Mouse (Mus musculus) cerebellum, adult 2 months (tissue): ENCODE results near the gene Slc12a8. TPM values are rescaled to one million over a fixed set of nuclear protein-coding genes. Genes with fewer than 3 reads are reported as not detected.

ENCODE experiments used
- DNase-seq, 2 experiments: peaks; one replicate each; pipeline ENCODE4 v3.0.0; 2021
- H3K27ac ChIP-seq: fragments of 200-500 bp; 2 replicates; pipeline ENCODE4 v1.5.1; 2012; ENCODE audit warnings: low read length, control low read depth, inconsistent platforms; ENCODE audit not compliant: insufficient read depth
- H3K27me3 ChIP-seq: fragments of 200-500 bp; 2 replicates; pipeline ENCODE4 v1.6.1; 2012; ENCODE audit warnings: inconsistent platforms, mild to moderate bottlenecking, low read length, moderate library complexity; ENCODE audit not compliant: control insufficient read depth, insufficient read depth
- H3K4me1 ChIP-seq: fragments of 200-500 bp; 2 replicates; pipeline ENCODE4 v1.6.1; 2011; ENCODE audit warnings: low read length; ENCODE audit not compliant: control insufficient read depth, insufficient read depth
- H3K4me3 ChIP-seq: fragments of 200-500 bp; replicated peaks from 2 replicates; pipeline ENCODE3; 2011; ENCODE audit warnings: mild to moderate bottlenecking, low read depth, low read length, control low read depth; ENCODE audit not compliant: insufficient read depth
- CTCF ChIP-seq: fragments of 200-500 bp; IDR thresholded peaks from 2 replicates; pipeline ENCODE4 v1.5.1; 2011; ENCODE audit warnings: low read depth, mild to moderate bottlenecking, control low read depth, low read length, moderate library complexity, borderline replicate concordance; ENCODE audit not compliant: insufficient read depth
- POLR2A ChIP-seq: fragments of 200-500 bp; IDR thresholded peaks from 2 replicates; pipeline ENCODE4 v1.6.1; 2011; ENCODE audit warnings: low read length, control low read depth, borderline replicate concordance; ENCODE audit not compliant: insufficient read depth
- WGBS: fragments of 180-500 bp; shearing (Covaris S2); methylation state at CpG from one replicate; pipeline ENCODE4 v1.1.7; 2018; 5-methylcytosine and 5-hydroxymethylcytosine counted together
- polyA plus RNA-seq: library from polyadenylated mRNA; depleted of rRNA; stranded (reverse); fragments of >200 nt; gene quantifications from 2 replicates; pipeline ENCODE4 v1.2.3, GENCODE M21; 2012

Gene Slc12a8
- polyA plus RNA-seq, 1 experiment: 4.9 TPM

- Histone ChIP-seq H3K27me3 (no peaks in the 10 kb centered on the region), H3K4me1 (peaks cover 9% of the 10 kb centered on the region; the same call in 1 of the 2 replicates), H3K4me3 (no peak overlapping the region), H3K27ac (no peak overlapping the region)
- TF ChIP-seq POLR2A (no peak), CTCF (no peak)
- no peak for DNase-seq
- 67% methylated on average over 10 of the region's 10 CpGs for WGBS
Observed at GRCm38 (mm10) chr16:33523571-33523970, 6.4 kb downstream of the Slc12a8 start.

DNA sequence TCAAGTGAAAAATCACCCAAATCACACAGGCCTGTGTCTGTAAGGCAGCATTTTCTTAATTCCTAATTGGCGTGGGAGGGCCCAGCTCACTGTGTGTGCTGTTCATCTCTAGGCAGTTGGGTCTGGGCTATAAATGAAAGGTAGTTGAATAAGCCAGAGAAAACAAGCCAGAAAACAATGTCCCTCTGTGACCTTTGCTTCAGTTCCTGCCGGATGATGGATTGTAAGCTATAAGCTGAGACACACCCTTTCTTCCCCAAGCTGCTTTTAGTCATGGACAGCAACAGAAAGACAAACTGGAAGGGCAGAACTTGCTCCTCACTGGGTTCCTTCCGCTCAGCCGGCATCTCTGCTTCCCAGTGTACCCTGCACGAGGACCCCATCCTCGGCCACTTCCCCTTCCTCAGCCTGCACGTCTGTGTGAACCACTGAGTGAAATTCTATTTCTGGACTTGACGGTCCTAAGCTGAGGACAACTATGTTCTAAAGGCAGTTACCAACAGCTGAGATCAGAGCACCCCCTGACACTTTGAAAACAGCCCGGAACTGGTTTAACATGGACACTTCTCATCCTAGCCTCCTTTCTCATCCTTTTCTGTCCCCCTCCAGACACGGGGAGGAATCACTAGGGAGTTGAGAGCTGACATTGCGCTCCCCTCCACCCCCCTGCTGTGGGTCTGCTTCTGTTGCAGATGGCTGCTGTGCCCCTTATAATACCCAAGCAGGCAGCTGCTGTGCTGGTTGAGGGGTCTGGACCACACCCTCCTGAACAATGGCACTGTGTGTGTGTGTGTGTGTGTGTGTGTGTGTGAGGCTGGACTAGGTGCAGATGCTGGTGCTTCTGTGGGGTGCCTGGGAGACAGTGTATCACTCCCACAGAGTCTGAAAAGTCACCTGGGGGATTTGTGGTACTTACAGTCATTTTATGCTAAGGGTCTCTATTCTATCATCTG is 12.7 kb downstream of the Slc12a8 start:
- no peaks in the 10 kb centered on the region; the same call in 1 of the 2 replicates for H3K4me1 ChIP-seq
- no peak for DNase-seq
- no peak for TF ChIP-seq POLR2A
- no peak for TF ChIP-seq CTCF
- no peak overlapping the region for H3K4me3 ChIP-seq
- WGBS: 64% methylated on average over 11 of the region's 11 CpGs
- no peaks in the 10 kb centered on the region for H3K27me3 ChIP-seq
- H3K27ac ChIP-seq: no peak overlapping the region

DNA sequence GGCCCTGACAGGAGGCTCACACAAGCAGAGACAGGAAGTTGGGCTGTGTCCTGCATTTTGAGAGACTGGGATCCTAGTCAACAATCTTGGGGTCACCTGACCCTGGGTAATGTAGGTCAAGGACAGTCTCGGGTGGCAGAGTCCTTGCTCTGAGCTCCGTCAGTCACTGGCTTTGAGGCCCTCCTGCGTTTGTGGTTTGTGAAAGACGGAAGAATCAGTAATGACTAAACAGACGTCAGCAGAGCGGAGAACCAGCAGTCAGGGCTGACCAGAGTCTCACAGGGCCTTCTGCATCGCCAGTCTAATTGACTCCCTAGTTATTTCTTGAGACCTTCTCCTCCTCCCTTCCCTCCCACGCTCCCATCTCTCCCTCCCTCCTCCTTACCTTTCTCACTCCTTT is 14.1 kb downstream of the Slc12a8 start:
- Histone ChIP-seq H3K4me1 (no peaks in the 10 kb centered on the region; the same call in 1 of the 2 replicates), H3K27ac (no peak overlapping the region), H3K4me3 (no peak overlapping the region), H3K27me3 (no peaks in the 10 kb centered on the region)
- TF ChIP-seq CTCF (no peak), POLR2A (no peak)
- WGBS: 85% methylated on average over 8 of the region's 8 CpGs
- DNase-seq: no peak

GRCm38 (mm10) chr16:33536456-33536855 is 19.3 kb downstream of the Slc12a8 start:
- DNase-seq: no peak
- TF ChIP-seq POLR2A: no peak
- no peaks in the 10 kb centered on the region; the same call in 1 of the 2 replicates for H3K4me1 ChIP-seq
- H3K27me3 ChIP-seq: no peaks in the 10 kb centered on the region
- no peak overlapping the region for H3K27ac ChIP-seq
- 74% methylated on average over 8 of the region's 8 CpGs for WGBS
- H3K4me3 ChIP-seq: no peak overlapping the region

- no peak overlapping the region for H3K27ac ChIP-seq
- no peak for TF ChIP-seq CTCF
- no peak for TF ChIP-seq POLR2A
- no peak overlapping the region for H3K4me3 ChIP-seq
- DNase-seq: no peak
- 41% methylated on average over 21 of the region's 21 CpGs for WGBS
- H3K27me3 ChIP-seq: no peaks in the 10 kb centered on the region
- H3K4me1 ChIP-seq: no peaks in the 10 kb centered on the region; the same call in 1 of the 2 replicates
Observed at GRCm38 (mm10) chr16:33537499-33538225, 20.5 kb downstream of the Slc12a8 start.

DNA sequence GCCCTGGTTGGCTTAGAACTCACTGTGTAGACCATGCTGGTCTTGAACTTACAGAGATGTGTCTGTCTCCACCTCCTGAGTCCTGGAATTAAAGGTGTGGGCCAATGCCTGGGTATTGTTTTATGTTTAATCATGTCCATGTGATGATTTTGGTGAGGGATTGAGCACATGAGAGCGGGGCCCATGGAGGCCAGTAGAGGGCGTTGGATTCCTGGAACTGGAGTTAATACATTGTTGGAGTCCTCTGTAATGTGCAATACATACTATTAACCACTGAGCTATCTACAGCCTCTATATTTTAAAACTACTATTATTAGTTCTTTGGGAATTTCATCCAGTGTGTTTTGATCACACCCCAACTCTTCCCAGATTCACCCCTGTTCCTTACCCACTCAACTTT is 27.2 kb downstream of the Slc12a8 start:
- H3K27me3 ChIP-seq: no peaks in the 10 kb centered on the region
- no peak for DNase-seq
- H3K27ac ChIP-seq: no peak overlapping the region
- no peak for TF ChIP-seq CTCF
- TF ChIP-seq POLR2A: no peak
- H3K4me1 ChIP-seq: no peaks in the 10 kb centered on the region
- no peak overlapping the region for H3K4me3 ChIP-seq
- 95% methylated on average over 2 of the region's 2 CpGs for WGBS

GRCm38 (mm10) chr16:33545530-33545929 is 28.4 kb downstream of the Slc12a8 start:
- Histone ChIP-seq H3K4me3 (no peak overlapping the region), H3K4me1 (no peaks in the 10 kb centered on the region), H3K27ac (no peak overlapping the region), H3K27me3 (no peaks in the 10 kb centered on the region)
- DNase-seq: no peak
- 80% methylated on average over 4 of the region's 4 CpGs for WGBS
- TF ChIP-seq POLR2A (no peak), CTCF (no peak)
